Mouse (Mus musculus): ENCODE results near the gene Rbm20. TPM values are rescaled to one million over a fixed set of nuclear protein-coding genes. Genes with fewer than 3 reads are reported as not detected.

Rbm20 gene
- polyA plus RNA-seq, 1 experiment from 2014 or later: 1.2 TPM

GRCm38 (mm10) chr19:53877779-53878178 is 200.7 kb downstream of the Rbm20 start:
- no peaks in the 10 kb centered on the region for H3K27me3 ChIP-seq (ENCODE audit: control insufficient read depth, insufficient read depth, low read length)
- no peak for ATAC-seq (ENCODE audit: low read depth)
- H3K4me1 ChIP-seq (ENCODE audit: control insufficient read depth, insufficient read depth, low read length): no peaks in the 10 kb centered on the region
- H3K9me3 ChIP-seq (ENCODE audit: control insufficient read depth, low read length): no peaks in the 10 kb centered on the region
- 58% methylated on average over 1 of the region's 1 CpGs for WGBS
- H3K9ac ChIP-seq (replicated peaks; ENCODE audit: low read depth, low read length): no peak overlapping the region
- no peak overlapping the region for H3K4me2 ChIP-seq (ENCODE audit: low read depth, low read length)
- H3K27ac ChIP-seq (ENCODE audit: low read depth, low read length): no peak overlapping the region
- H3K36me3 ChIP-seq (ENCODE audit: control insufficient read depth, insufficient read depth, low read length): no peaks in the 10 kb centered on the region
- no peak overlapping the region for H3K4me3 ChIP-seq (ENCODE audit: low read depth, low read length)

GRCm38 (mm10) chr19:53880460-53880859 is 203.4 kb downstream of the Rbm20 start:
- WGBS: 92% methylated on average over 1 of the region's 1 CpGs
- H3K27me3 ChIP-seq (ENCODE audit: control insufficient read depth, insufficient read depth, low read length): no peaks in the 10 kb centered on the region
- no peaks in the 10 kb centered on the region for H3K36me3 ChIP-seq (ENCODE audit: control insufficient read depth, insufficient read depth, low read length)
- H3K9me3 ChIP-seq (ENCODE audit: control insufficient read depth, low read length): no peaks in the 10 kb centered on the region
- no peak overlapping the region for H3K9ac ChIP-seq (replicated peaks; ENCODE audit: low read depth, low read length)
- no peak overlapping the region for H3K27ac ChIP-seq (ENCODE audit: low read depth, low read length)
- no peak for ATAC-seq (ENCODE audit: low read depth)
- H3K4me3 ChIP-seq (ENCODE audit: low read depth, low read length): no peak overlapping the region
- no peak overlapping the region for H3K4me2 ChIP-seq (ENCODE audit: low read depth, low read length)
- no peaks in the 10 kb centered on the region for H3K4me1 ChIP-seq (ENCODE audit: control insufficient read depth, insufficient read depth, low read length)

- no peak overlapping the region for H3K4me3 ChIP-seq (ENCODE audit: low read depth, low read length)
- H3K36me3 ChIP-seq (ENCODE audit: control insufficient read depth, insufficient read depth, low read length): no peaks in the 10 kb centered on the region
- 61% methylated on average over 5 of the region's 5 CpGs for WGBS
- H3K27ac ChIP-seq (ENCODE audit: low read depth, low read length): no peak overlapping the region
- ATAC-seq (ENCODE audit: low read depth): no peak
- no peaks in the 10 kb centered on the region for H3K27me3 ChIP-seq (ENCODE audit: control insufficient read depth, insufficient read depth, low read length)
- H3K9me3 ChIP-seq (ENCODE audit: control insufficient read depth, low read length): no peaks in the 10 kb centered on the region
- no peak overlapping the region for H3K9ac ChIP-seq (replicated peaks; ENCODE audit: low read depth, low read length)
- H3K4me2 ChIP-seq (ENCODE audit: low read depth, low read length): no peak overlapping the region
- H3K4me1 ChIP-seq (ENCODE audit: control insufficient read depth, insufficient read depth, low read length): no peaks in the 10 kb centered on the region
Observed at GRCm38 (mm10) chr19:53881786-53882185, 204.7 kb downstream of the Rbm20 start.

- Histone ChIP-seq H3K9ac (replicated peaks; ENCODE audit: low read depth, low read length) (no peak overlapping the region), H3K27ac (ENCODE audit: low read depth, low read length) (no peak overlapping the region), H3K4me3 (ENCODE audit: low read depth, low read length) (no peak overlapping the region), H3K9me3 (ENCODE audit: control insufficient read depth, low read length) (no peaks in the 10 kb centered on the region), H3K4me2 (ENCODE audit: low read depth, low read length) (no peak overlapping the region), H3K4me1 (ENCODE audit: control insufficient read depth, insufficient read depth, low read length) (no peaks in the 10 kb centered on the region), H3K36me3 (ENCODE audit: control insufficient read depth, insufficient read depth, low read length) (no peaks in the 10 kb centered on the region), H3K27me3 (ENCODE audit: control insufficient read depth, insufficient read depth, low read length) (no peaks in the 10 kb centered on the region)
- 47% methylated on average over 10 of the region's 10 CpGs for WGBS
- ATAC-seq (ENCODE audit: low read depth): no peak
Observed at GRCm38 (mm10) chr19:53885450-53885849, 208.3 kb downstream of the Rbm20 start.

- 94% methylated on average over 10 of the region's 10 CpGs for WGBS
- Histone ChIP-seq H3K9ac (replicated peaks; ENCODE audit: low read depth, low read length) (no peak overlapping the region), H3K4me2 (ENCODE audit: low read depth, low read length) (no peak overlapping the region), H3K27ac (ENCODE audit: low read depth, low read length) (no peak overlapping the region), H3K4me3 (ENCODE audit: low read depth, low read length) (no peak overlapping the region), H3K4me1 (ENCODE audit: control insufficient read depth, insufficient read depth, low read length) (no peaks in the 10 kb centered on the region), H3K36me3 (ENCODE audit: control insufficient read depth, insufficient read depth, low read length) (no peaks in the 10 kb centered on the region), H3K27me3 (ENCODE audit: control insufficient read depth, insufficient read depth, low read length) (no peaks in the 10 kb centered on the region), H3K9me3 (ENCODE audit: control insufficient read depth, low read length) (no peaks in the 10 kb centered on the region)
- no peak for ATAC-seq (ENCODE audit: low read depth)
Observed at GRCm38 (mm10) chr19:53886576-53887370, 209.7 kb downstream of the Rbm20 start.

GRCm38 (mm10) chr19:53887822-53888221 is 210.7 kb downstream of the Rbm20 start:
- Histone ChIP-seq H3K4me2 (ENCODE audit: low read depth, low read length) (no peak overlapping the region), H3K27me3 (ENCODE audit: control insufficient read depth, insufficient read depth, low read length) (no peaks in the 10 kb centered on the region), H3K4me1 (ENCODE audit: control insufficient read depth, insufficient read depth, low read length) (no peaks in the 10 kb centered on the region), H3K36me3 (ENCODE audit: control insufficient read depth, insufficient read depth, low read length) (no peaks in the 10 kb centered on the region), H3K9ac (replicated peaks; ENCODE audit: low read depth, low read length) (no peak overlapping the region), H3K4me3 (ENCODE audit: low read depth, low read length) (no peak overlapping the region), H3K9me3 (ENCODE audit: control insufficient read depth, low read length) (no peaks in the 10 kb centered on the region), H3K27ac (ENCODE audit: low read depth, low read length) (no peak overlapping the region)
- no peak for ATAC-seq (ENCODE audit: low read depth)
- 88% methylated on average over 3 of the region's 3 CpGs for WGBS

GRCm38 (mm10) chr19:53888331-53888730 is 211.2 kb downstream of the Rbm20 start:
- Histone ChIP-seq H3K27ac (ENCODE audit: low read depth, low read length) (no peak overlapping the region), H3K4me3 (ENCODE audit: low read depth, low read length) (no peak overlapping the region), H3K4me1 (ENCODE audit: control insufficient read depth, insufficient read depth, low read length) (no peaks in the 10 kb centered on the region), H3K4me2 (ENCODE audit: low read depth, low read length) (no peak overlapping the region), H3K9me3 (ENCODE audit: control insufficient read depth, low read length) (no peaks in the 10 kb centered on the region), H3K36me3 (ENCODE audit: control insufficient read depth, insufficient read depth, low read length) (no peaks in the 10 kb centered on the region), H3K27me3 (ENCODE audit: control insufficient read depth, insufficient read depth, low read length) (no peaks in the 10 kb centered on the region), H3K9ac (replicated peaks; ENCODE audit: low read depth, low read length) (no peak overlapping the region)
- 83% methylated on average over 9 of the region's 9 CpGs for WGBS
- no peak for ATAC-seq (ENCODE audit: low read depth)

GRCm38 (mm10) chr19:53889555-53889954 is 212.4 kb downstream of the Rbm20 start:
- H3K9me3 ChIP-seq (ENCODE audit: control insufficient read depth, low read length): no peaks in the 10 kb centered on the region
- 84% methylated on average over 5 of the region's 5 CpGs for WGBS
- no peaks in the 10 kb centered on the region for H3K27me3 ChIP-seq (ENCODE audit: control insufficient read depth, insufficient read depth, low read length)

GRCm38 (mm10) chr19:53890274-53890673 is 213.2 kb downstream of the Rbm20 start:
- Histone ChIP-seq H3K4me1 (ENCODE audit: control insufficient read depth, insufficient read depth, low read length) (no peaks in the 10 kb centered on the region), H3K27ac (ENCODE audit: low read depth, low read length) (no peak overlapping the region), H3K4me3 (ENCODE audit: low read depth, low read length) (no peak overlapping the region), H3K36me3 (ENCODE audit: control insufficient read depth, insufficient read depth, low read length) (no peaks in the 10 kb centered on the region), H3K9me3 (ENCODE audit: control insufficient read depth, low read length) (no peaks in the 10 kb centered on the region), H3K4me2 (ENCODE audit: low read depth, low read length) (no peak overlapping the region), H3K9ac (replicated peaks; ENCODE audit: low read depth, low read length) (no peak overlapping the region), H3K27me3 (ENCODE audit: control insufficient read depth, insufficient read depth, low read length) (no peaks in the 10 kb centered on the region)
- no peak for ATAC-seq (ENCODE audit: low read depth)
- 52% methylated on average over 5 of the region's 5 CpGs for WGBS

More at GRCm38 (mm10) chr19:53889555-53889954, 212.4 kb downstream of the Rbm20 start:
- Histone ChIP-seq H3K4me3 (ENCODE audit: low read depth, low read length) (no peak overlapping the region), H3K9ac (replicated peaks; ENCODE audit: low read depth, low read length) (no peak overlapping the region), H3K36me3 (ENCODE audit: control insufficient read depth, insufficient read depth, low read length) (no peaks in the 10 kb centered on the region), H3K4me2 (ENCODE audit: low read depth, low read length) (no peak overlapping the region), H3K4me1 (ENCODE audit: control insufficient read depth, insufficient read depth, low read length) (no peaks in the 10 kb centered on the region), H3K27ac (ENCODE audit: low read depth, low read length) (no peak overlapping the region)
- ATAC-seq (ENCODE audit: low read depth): no peak
